Comparison of ENCODE assay signal across 8 mouse cellular contexts in the genomic region with DNA sequence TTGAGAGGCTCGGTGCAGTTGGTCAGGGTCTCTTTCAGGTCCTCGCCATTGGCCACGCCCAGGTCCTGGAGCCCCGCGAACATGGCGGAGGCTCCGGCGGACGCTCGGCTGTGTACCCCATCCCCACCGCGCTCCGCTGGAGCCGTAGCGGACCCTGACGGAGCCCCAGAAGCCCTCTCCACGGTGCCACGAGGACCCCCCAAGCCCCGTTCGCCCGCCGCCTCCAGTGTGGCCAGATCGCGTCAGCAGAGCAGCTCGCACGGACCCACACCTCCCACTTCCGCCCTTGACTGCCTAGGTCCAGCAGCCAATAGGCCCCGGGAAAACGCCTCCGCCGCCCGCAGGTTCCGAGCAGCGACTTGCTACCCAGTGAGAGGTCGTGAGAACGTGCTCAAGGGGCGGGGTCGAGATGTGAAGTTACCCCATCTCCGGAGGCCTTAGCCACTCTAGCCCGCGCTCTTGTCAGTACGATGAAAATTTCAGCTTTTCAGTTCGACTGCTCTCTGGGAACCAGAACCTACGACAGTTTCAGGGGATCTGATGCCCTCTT. TPM values are rescaled to one million over a fixed set of nuclear protein-coding genes. Genes with fewer than 3 reads are reported as not detected.
A peak's percentile ranks its signal among the peaks of the same experiment; 100 is the strongest.
DNase-seq lines count a peak whose midpoint lies in the region; ATAC-seq and TF ChIP-seq lines count a peak whose summit lies in the region.

A gene (minus strand): TSS at position 369 of the 550 bp plus-strand sequence.

- TF ChIP-seq POLR2A in lung, adult 2 months (IDR thresholded peaks at IDR 0.05; ENCODE audit: borderline replicate concordance, extremely low read depth, low read depth, low read length): peak; percentile 81; the same call in 1 of the 2 replicates

- peak within 1 kb of the TSS; percentile 90 for H3K4me3 ChIP-seq in G1E (ENCODE audit: low read depth, low read length)
- peak within 1 kb of the TSS; percentile 88 for H3K4me3 ChIP-seq in forebrain, embryonic 16.5 days (replicated peaks; ENCODE audit: low read length)
- peak within 1 kb of the TSS; percentile 90 for H3K4me3 ChIP-seq in lung, adult 2 months (replicated peaks; ENCODE audit: extremely low read depth, low read depth, low read length)
- H3K4me3 ChIP-seq in neural tube, embryonic 15.5 days (replicated peaks): peak within 1 kb of the TSS; percentile 71

- ATAC-seq in G1E (ENCODE audit: extremely low read depth, insufficient number of reproducible peaks, low FRiP score, poor library complexity, severe bottlenecking): peak; percentile 83
- peak; percentile 93 for ATAC-seq in forebrain, embryonic 16.5 days
- ATAC-seq in neural tube, embryonic 15.5 days (ENCODE audit: low FRiP score): peak; percentile 91

- peak within 1 kb of the TSS; percentile 76 for H3K4me2 ChIP-seq in forebrain, embryonic 16.5 days (ENCODE audit: low read length)
- peak within 1 kb of the TSS; percentile 66 for H3K4me2 ChIP-seq in neural tube, embryonic 15.5 days

- peaks cover 14% of the 10 kb centered on the region for H3K27me3 ChIP-seq in G1E (ENCODE audit: insufficient read depth, low read length)
- H3K27me3 ChIP-seq in forebrain, embryonic 16.5 days (replicated peaks; ENCODE audit: control insufficient read depth, insufficient read depth, low read length): 0 out of 2 replicates have a peak, but pooled peaks cover 4% of the 10 kb centered on the region
- peaks cover 4% of the 10 kb centered on the region; the same call in 1 of the 2 replicates for H3K27me3 ChIP-seq in neural tube, embryonic 15.5 days (replicated peaks)

- intact Hi-C loops in heart, postnatal 25 days (cut with DNase I): loop anchor here (2.0 kb wide), 1 partner anchor 14 kb away; a partner anchor contains a TSS

- peaks cover 58% of the 10 kb centered on the region for H3K4me1 ChIP-seq in G1E (ENCODE audit: insufficient read depth, low read depth, low read length)
- peaks cover 15% of the 10 kb centered on the region for H3K4me1 ChIP-seq in forebrain, embryonic 16.5 days (replicated peaks; ENCODE audit: control insufficient read depth, insufficient read depth, low read length)
- peaks cover 8% of the 10 kb centered on the region; the same call in 1 of the 2 replicates for H3K4me1 ChIP-seq in lung, adult 2 months (ENCODE audit: control insufficient read depth, insufficient read depth, low read length)
- H3K4me1 ChIP-seq in neural tube, embryonic 15.5 days: peaks cover 43% of the 10 kb centered on the region

- H3K27ac ChIP-seq in forebrain, embryonic 16.5 days (ENCODE audit: low read length): peak within 1 kb of the TSS; percentile 82
- H3K27ac ChIP-seq in neural tube, embryonic 15.5 days (replicated peaks): peak within 1 kb of the TSS; percentile 89

- DNase-seq in G1E (ENCODE audit: low spot score): peak; percentile 91
- DNase-seq in cerebellum, adult 18-20 months: peak; percentile 84 to 87
- peak; percentile 84 for DNase-seq in heart, postnatal 25 days (ENCODE audit: low spot score)
- DNase-seq in layer of hippocampus, adult 18-20 months (ENCODE audit: low spot score in 2 of 2): peak; percentile 69 to 84
- peak; percentile 91 for DNase-seq in lung, adult 2 months
- DNase-seq in testis, postnatal 10 days (ENCODE audit: low spot score): peak; percentile 93

- H3K9me3 ChIP-seq in G1E (replicated peaks): no peaks in the 10 kb centered on the region
- H3K9me3 ChIP-seq in forebrain, embryonic 16.5 days (ENCODE audit: control insufficient read depth, low read length): no peaks in the 10 kb centered on the region
- no peaks in the 10 kb centered on the region for H3K9me3 ChIP-seq in neural tube, embryonic 15.5 days (replicated peaks)

- peak within 1 kb of the TSS; percentile 95 for H3K9ac ChIP-seq in forebrain, embryonic 16.5 days (replicated peaks; ENCODE audit: low read depth, low read length)
- H3K9ac ChIP-seq in neural tube, embryonic 15.5 days (replicated peaks): peak within 1 kb of the TSS; percentile 80

- WGBS in forebrain, embryonic 16.5 days: under 1% methylated on average over 44 of the region's 44 CpGs
- WGBS in lung, adult 2 months: under 1% methylated on average over 44 of the region's 44 CpGs
- under 1% methylated on average over 44 of the region's 44 CpGs for WGBS in neural tube, embryonic 15.5 days

- peaks cover 42% of the 10 kb centered on the region for H3K36me3 ChIP-seq in G1E (replicated peaks)
- no peaks in the 10 kb centered on the region for H3K36me3 ChIP-seq in forebrain, embryonic 16.5 days (ENCODE audit: control insufficient read depth, insufficient read depth)
- peaks cover 27% of the 10 kb centered on the region for H3K36me3 ChIP-seq in neural tube, embryonic 15.5 days

- no peak for TF ChIP-seq CTCF in G1E (IDR thresholded peaks at IDR 0.05; ENCODE audit: low read depth, low read length)
- TF ChIP-seq CTCF in lung, adult 2 months (IDR thresholded peaks at IDR 0.05; ENCODE audit: insufficient read depth, low read length): no peak

RNA-seq across cellular contexts. Expression of the gene that starts here (rescaled TPM):
- 30.6 and 80.7 TPM in 2 replicates for total RNA-seq in G1E (2014; fragmentation: Nextera tagmentation)
- total RNA-seq in G1E (2017): 54.6 and 60.9 TPM in 2 replicates
- polyA plus RNA-seq in G1E (2012): 26.9 and 27.0 TPM in 2 replicates
- polyA plus RNA-seq in forebrain, embryonic 16.5 days (2015; fragmentation: Nextera tagmentation; extraction: Ambion mirVana): 91.7 and 101 TPM in 2 replicates
- 10 to 100 TPM; 36.1 to 40.6 TPM for total RNA-seq in heart, postnatal 25 days (2021)
- total RNA-seq in layer of hippocampus, adult 18-20 months (2021): 10 to 100 TPM; 56.7 to 60.0 TPM
- polyA plus RNA-seq in lung, adult 2 months (2012; rRNA removed): 58.0 and 94.5 TPM in 2 replicates
- 101 and 105 TPM in 2 replicates for polyA plus RNA-seq in neural tube, embryonic 15.5 days (2015; fragmentation: Nextera tagmentation; extraction: Ambion mirVana)

Comparison
In these comparisons a context has a peak if more than half of its experiments do, and no peak if none do; other contexts are left out.
1. Peak in every context shown above with its lines: DNase-seq, ATAC-seq, H3K4me3 ChIP-seq and H3K27ac ChIP-seq.